Mouse (Mus musculus) megakaryocyte, embryonic 14.5 days (primary cell): ENCODE data around the gene Arhgap24.

ENCODE experiments used
- FLI1 ChIP-seq: IDR thresholded peaks from 2 replicates; pipeline ENCODE4 v1.6.1; 2012; ENCODE audit warnings: low read length, inconsistent platforms, mixed read lengths
- GATA1 ChIP-seq: IDR thresholded peaks from 3 replicates; pipeline ENCODE4 v1.6.1; 2012; ENCODE audit warnings: mixed read lengths, low read length, inconsistent platforms, borderline replicate concordance

DNA sequence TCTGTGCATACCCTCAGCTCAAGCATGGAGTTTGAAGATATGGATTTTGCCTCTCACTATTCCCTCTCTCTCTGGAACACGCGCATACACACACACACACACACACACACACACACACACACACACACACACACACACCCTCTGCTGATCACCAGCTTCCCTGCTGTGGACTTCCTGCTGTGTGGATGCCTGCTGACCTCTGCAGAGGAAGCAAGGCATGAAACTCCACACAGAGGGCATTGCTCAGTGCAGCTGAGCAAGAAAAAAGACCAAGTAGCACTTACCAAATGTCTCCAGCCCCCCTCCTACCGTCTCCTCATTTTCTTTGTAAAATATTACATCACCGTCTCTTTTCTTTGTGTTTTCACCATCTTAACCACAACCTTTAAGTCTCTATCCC, 310.1 kb downstream of the Arhgap24 start:
- TF ChIP-seq GATA1 (no peak), FLI1 (no peak)
